Mouse (Mus musculus) heart, postnatal 0 days (tissue): ENCODE measurements at regions not wholly inside any gene's neighbourhood (a gene's known extent, or its start where the extent isn't known, plus 50 kb on each side); places are given as distances from the start of the nearest gene placed in this dataset.

ENCODE experiments used
- CTCF ChIP-seq: IDR thresholded peaks from 2 replicates; pipeline ENCODE4 v1.5.1; 2016; ENCODE audit warnings: antibody characterized with exemption, control low read depth, low read depth
- EP300 ChIP-seq: IDR thresholded peaks from 2 replicates; pipeline ENCODE4 v1.6.1; 2016; ENCODE audit warnings: antibody characterized with exemption, low read depth

DNA sequence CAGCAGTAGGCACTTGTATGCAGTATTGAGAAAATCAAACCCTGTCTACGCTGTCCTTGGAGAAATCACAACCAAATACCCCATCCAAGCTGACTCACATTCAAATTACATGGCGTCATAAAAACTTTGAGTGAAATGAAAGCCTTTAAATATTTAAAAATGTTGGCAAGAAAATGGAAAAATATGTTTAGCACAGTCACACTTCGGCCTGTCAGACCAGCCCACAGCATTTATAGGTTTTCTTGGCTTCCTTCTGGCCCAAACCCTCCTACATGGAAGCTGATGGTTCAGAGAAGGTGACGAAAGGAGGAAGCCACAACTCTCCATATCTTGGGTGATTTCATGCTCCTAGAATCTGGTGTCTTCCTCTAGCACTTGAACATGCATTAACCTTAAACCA is 240.9 kb upstream of the Gm5148 start:
- no peak for TF ChIP-seq CTCF
- no peak for TF ChIP-seq EP300
